Mouse (Mus musculus): ENCODE data around the gene Jakmip3.

GRCm38 (mm10) chr7:139031215-139031614, 90.7 kb downstream of the Jakmip3 start:
- TF ChIP-seq CTCF (IDR thresholded peaks at IDR 0.05; ENCODE audit: low read depth, low read length) (no peak), GATA1 (IDR thresholded peaks at IDR 0.05; ENCODE audit: borderline replicate concordance, low read length) (no peak), POLR2AphosphoS5 (IDR thresholded peaks at IDR 0.05; ENCODE audit: insufficient replicate concordance, low read depth, low read length) (no peak)
